Mouse (Mus musculus): Measurements from ENCODE around the gene Il17ra.

GRCm38 (mm10) chr6:120519647-120520046, 56.6 kb downstream of the Il17ra start:
- TF ChIP-seq CTCF (IDR thresholded peaks at IDR 0.05; ENCODE audit: low read depth, low read length): no peak
- TF ChIP-seq GATA1 (IDR thresholded peaks at IDR 0.05; ENCODE audit: borderline replicate concordance, low read length): no peak

All from G1E (cell line).